Mouse (Mus musculus): ENCODE measurements around the gene Sapcd1. TPM values are rescaled to one million over a fixed set of nuclear protein-coding genes. Genes with fewer than 3 reads are reported as not detected.

The Sapcd1 gene
- polyA plus RNA-seq (2012; rRNA removed), result 6.4 and 8.8 TPM in 2 replicates

GRCm38 (mm10) chr17:35027277-35028068 lies at the start of gene Sapcd1:
Gene Sapcd1 (minus strand): TSS chr17:35028016.

GRCm38 (mm10) chr17:35076507-35077176 lies 48.8 kb upstream of the Sapcd1 start, which contains the start of gene Ly6g6e:
Gene Ly6g6e (plus strand): TSS chr17:35076902.

GRCm38 (mm10) chr17:35066084-35066483 lies 38.3 kb upstream of the Sapcd1 start, which contains the start of gene Mpig6b:
Gene Mpig6b (minus strand): TSS chr17:35066184.

GRCm38 (mm10) chr17:35064951-35065947 lies 37.4 kb upstream of the Sapcd1 start, which contains the start of gene Ly6g6c:
Gene Ly6g6c (plus strand): TSS chr17:35065388.

GRCm38 (mm10) chr17:35058911-35059892 lies 31.4 kb upstream of the Sapcd1 start, which contains the start of gene Ddah2:
Gene Ddah2 (plus strand): TSS chr17:35059035.

GRCm38 (mm10) chr17:35049561-35050016 lies 21.8 kb upstream of the Sapcd1 start, which contains the start of gene Clic1:
Gene Clic1 (plus strand): TSS chr17:35049966.

GRCm38 (mm10) chr17:35046681-35047455 lies 19.1 kb upstream of the Sapcd1 start, which contains the start of gene Msh5:
Gene Msh5 (minus strand): TSS chr17:35046745.

GRCm38 (mm10) chr17:35016376-35016775 lies 11.4 kb downstream of the Sapcd1 start, which contains the start of gene Vwa7:
Gene Vwa7 (plus strand): TSS chr17:35016579.

GRCm38 (mm10) chr17:35000717-35001451 lies 26.9 kb downstream of the Sapcd1 start, which contains the start of gene Vars:
Gene Vars (plus strand): TSS chr17:35000987.

GRCm38 (mm10) chr17:34981690-34982180 lies 46.1 kb downstream of the Sapcd1 start, which contains the start of gene Lsm2:
Gene Lsm2 (plus strand): TSS chr17:34981862.

Other genes with a start within 250 kb of the Sapcd1 start
- 0.04 TPM in 2 replicates for gene Cyp21a1, start 223.5 kb downstream of the Sapcd1 start, polyA plus RNA-seq (2012; rRNA removed)
- gene Stk19, start 191.1 kb downstream of the Sapcd1 start, polyA plus RNA-seq (2012; rRNA removed), result 46.3 and 66.7 TPM in 2 replicates
- 70.9 and 71.2 TPM in 2 replicates for gene Dxo, start 191.0 kb downstream of the Sapcd1 start, polyA plus RNA-seq (2012; rRNA removed)
- gene Skiv2l, start 177.8 kb downstream of the Sapcd1 start, polyA plus RNA-seq (2012; rRNA removed), result 65.5 and 77.4 TPM in 2 replicates
- 94.0 and 142 TPM in 2 replicates for gene Nelfe, start 177.6 kb downstream of the Sapcd1 start, polyA plus RNA-seq (2012; rRNA removed)
- 1.9 and 6.9 TPM in 2 replicates for gene Cfb, start 165.5 kb downstream of the Sapcd1 start, polyA plus RNA-seq (2012; rRNA removed)
- gene Zbtb12, start 148.5 kb downstream of the Sapcd1 start, polyA plus RNA-seq (2012; rRNA removed), result 73.5 and 98.0 TPM in 2 replicates
- gene Gm20547, start 146.0 kb downstream of the Sapcd1 start, polyA plus RNA-seq (2012; rRNA removed), result not detected in 2 replicates
- 1.6 and 2.2 TPM in 2 replicates for gene C2, start 129.8 kb downstream of the Sapcd1 start, polyA plus RNA-seq (2012; rRNA removed)
- gene Ehmt2, start 129.5 kb downstream of the Sapcd1 start, polyA plus RNA-seq (2012; rRNA removed), result 218 and 222 TPM in 2 replicates
- 0.08 and 0.11 TPM in 2 replicates for gene Slc44a4, start 113.5 kb downstream of the Sapcd1 start, polyA plus RNA-seq (2012; rRNA removed)
- gene Neu1, start 96.8 kb downstream of the Sapcd1 start, polyA plus RNA-seq (2012; rRNA removed), result 14.5 and 15.9 TPM in 2 replicates
- 3.0 and 3.4 TPM in 2 replicates for gene Hspa1b, start 68.8 kb downstream of the Sapcd1 start, polyA plus RNA-seq (2012; rRNA removed)
- gene Gm20481, start 58.1 kb downstream of the Sapcd1 start, polyA plus RNA-seq (2012; rRNA removed), result not detected in 2 replicates
- 1.4 and 2.2 TPM in 2 replicates for gene Hspa1a, start 55.9 kb downstream of the Sapcd1 start, polyA plus RNA-seq (2012; rRNA removed)
- gene Hspa1l, start 55.3 kb downstream of the Sapcd1 start, polyA plus RNA-seq (2012; rRNA removed), result 0.22 and 0.31 TPM in 2 replicates
- gene Lsm2, start 46.2 kb downstream of the Sapcd1 start, polyA plus RNA-seq (2012; rRNA removed), result 98.3 and 206 TPM in 2 replicates
- 127 and 135 TPM in 2 replicates for gene Vars, start 27.0 kb downstream of the Sapcd1 start, polyA plus RNA-seq (2012; rRNA removed)
- 0.60 and 0.76 TPM in 2 replicates for gene Vwa7, start 11.4 kb downstream of the Sapcd1 start, polyA plus RNA-seq (2012; rRNA removed)
- gene Msh5, start 18.7 kb upstream of the Sapcd1 start, polyA plus RNA-seq (2012; rRNA removed), result 6.7 and 11.0 TPM in 2 replicates
- 122 and 142 TPM in 2 replicates for gene Clic1, start 21.9 kb upstream of the Sapcd1 start, polyA plus RNA-seq (2012; rRNA removed)
- gene Ddah2, start 31.0 kb upstream of the Sapcd1 start, polyA plus RNA-seq (2012; rRNA removed), result 392 and 957 TPM in 2 replicates
- gene Ly6g6c, start 37.4 kb upstream of the Sapcd1 start, polyA plus RNA-seq (2012; rRNA removed), result 0.19 and 0.28 TPM in 2 replicates
- gene Mpig6b, start 38.2 kb upstream of the Sapcd1 start, polyA plus RNA-seq (2012; rRNA removed), result 0.67 and 0.88 TPM in 2 replicates
- gene Ly6g6e, start 48.9 kb upstream of the Sapcd1 start, polyA plus RNA-seq (2012; rRNA removed), result 0.18 and 0.29 TPM in 2 replicates
- 2.5 and 3.0 TPM in 2 replicates for gene Ly6g6d, start 50.0 kb upstream of the Sapcd1 start, polyA plus RNA-seq (2012; rRNA removed)
- gene Ly6g6f, start 57.6 kb upstream of the Sapcd1 start, polyA plus RNA-seq (2012; rRNA removed), result 0.83 and 1.1 TPM in 2 replicates
- gene Abhd16a, start 61.2 kb upstream of the Sapcd1 start, polyA plus RNA-seq (2012; rRNA removed), result 39.3 and 52.2 TPM in 2 replicates
- not detected in 2 replicates for gene Ly6g5c, start 80.3 kb upstream of the Sapcd1 start, polyA plus RNA-seq (2012; rRNA removed)
- gene Ly6g5b, start 87.4 kb upstream of the Sapcd1 start, polyA plus RNA-seq (2012; rRNA removed), result 1.1 and 2.1 TPM in 2 replicates
- 19.6 and 31.0 TPM in 2 replicates for gene Gpank1, start 93.4 kb upstream of the Sapcd1 start, polyA plus RNA-seq (2012; rRNA removed)
- gene Csnk2b, start 94.0 kb upstream of the Sapcd1 start, polyA plus RNA-seq (2012; rRNA removed), result 156 and 178 TPM in 2 replicates
- gene D17H6S53E, start 98.4 kb upstream of the Sapcd1 start, polyA plus RNA-seq (2012; rRNA removed), result 5.3 and 13.0 TPM in 2 replicates
- gene Apom, start 104.0 kb upstream of the Sapcd1 start, polyA plus RNA-seq (2012; rRNA removed), result 10.2 and 22.4 TPM in 2 replicates
- 201 and 247 TPM in 2 replicates for gene Bag6, start 107.2 kb upstream of the Sapcd1 start, polyA plus RNA-seq (2012; rRNA removed)
- gene Prrc2a, start 136.9 kb upstream of the Sapcd1 start, polyA plus RNA-seq (2012; rRNA removed), result 320 and 416 TPM in 2 replicates
- gene Aif1, start 148.1 kb upstream of the Sapcd1 start, polyA plus RNA-seq (2012; rRNA removed), result 3.3 and 4.8 TPM in 2 replicates
- 7.8 and 12.4 TPM in 2 replicates for gene Lst1, start 160.4 kb upstream of the Sapcd1 start, polyA plus RNA-seq (2012; rRNA removed)
- 0.25 and 0.34 TPM in 2 replicates for gene Ltb, start 166.4 kb upstream of the Sapcd1 start, polyA plus RNA-seq (2012; rRNA removed)
- gene Tnf, start 174.0 kb upstream of the Sapcd1 start, polyA plus RNA-seq (2012; rRNA removed), result 0.07 and 0.09 TPM in 2 replicates
- gene Lta, start 177.3 kb upstream of the Sapcd1 start, polyA plus RNA-seq (2012; rRNA removed), result 0.04 and 0.07 TPM in 2 replicates
- gene Gm16181, start 192.8 kb upstream of the Sapcd1 start, polyA plus RNA-seq (2012; rRNA removed), result not detected in 2 replicates
- gene Atp6v1g2, start 205.6 kb upstream of the Sapcd1 start, polyA plus RNA-seq (2012; rRNA removed), result 17.3 and 17.7 TPM in 2 replicates
- 12.8 and 19.3 TPM in 2 replicates for gene Nfkbil1, start 207.8 kb upstream of the Sapcd1 start, polyA plus RNA-seq (2012; rRNA removed)
- gene Ddx39b, start 213.7 kb upstream of the Sapcd1 start, polyA plus RNA-seq (2012; rRNA removed), result 967 and 1,050 TPM in 2 replicates
- gene H2-D1, start 234.7 kb upstream of the Sapcd1 start, polyA plus RNA-seq (2012; rRNA removed), result 19.9 and 27.4 TPM in 2 replicates

All from central nervous system, embryonic 11.5 days (tissue).